Mouse (Mus musculus) liver, postnatal 0 days (tissue): ENCODE results near the gene Ofd1.

Source experiments
- CTCF ChIP-seq: sonication (generic); IDR thresholded peaks from 2 replicates; pipeline ENCODE4 v1.5.1; 2016; ENCODE audit warnings: antibody characterized with exemption, low read depth
- EP300 ChIP-seq: IDR thresholded peaks from 2 replicates; pipeline ENCODE4 v1.6.1; 2016; ENCODE audit warnings: antibody characterized with exemption, low read depth, mild to moderate bottlenecking

DNA sequence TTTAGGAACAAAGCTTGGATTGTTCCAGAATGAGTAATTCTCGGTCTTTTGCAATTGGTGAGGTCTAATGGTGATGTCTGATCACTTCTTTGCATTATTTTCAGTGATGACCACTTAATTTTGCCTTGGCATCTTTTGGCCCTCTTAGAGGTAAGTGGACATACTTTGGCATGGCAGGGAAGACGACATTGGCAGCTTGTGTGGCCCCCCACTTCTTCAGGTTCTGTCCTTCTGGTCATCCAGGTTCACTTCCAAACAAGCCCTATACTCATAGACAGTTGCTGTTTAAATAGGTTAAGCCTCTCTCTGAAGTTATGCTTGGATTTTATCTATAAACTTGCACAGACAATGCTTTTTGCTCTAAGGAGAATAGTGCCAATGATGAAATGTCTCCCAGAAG, 81.5 kb downstream of the Ofd1 start:
- TF ChIP-seq CTCF (no peak), EP300 (no peak)
